Mouse (Mus musculus): ENCODE results near the gene Ccdc113. TPM values are rescaled to one million over a fixed set of nuclear protein-coding genes. Genes with fewer than 3 reads are reported as not detected.

Gene Ccdc113
- polyA plus RNA-seq, 2 experiments = 0.24 to 0.48 TPM

GRCm38 (mm10) chr8:95566809-95567208, 32.9 kb downstream of the Ccdc113 start:
- WGBS = 81% methylated on average over 6 of the region's 6 CpGs
- no peak overlapping the region for H3K9ac ChIP-seq (ENCODE audit: low read depth, low read length, severe bottlenecking)
- H3K9me3 ChIP-seq (ENCODE audit: control insufficient read depth, low read length) = 0 out of 2 replicates have a peak, but pooled peaks cover 3% of the 10 kb centered on the region
- DNase-seq (ENCODE audit: low spot score) = no peak
- no peak for TF ChIP-seq POLR2A (IDR thresholded peaks at IDR 0.05; ENCODE audit: borderline replicate concordance, extremely low read depth, insufficient read depth, insufficient read length)
- H3K4me2 ChIP-seq (replicated peaks; ENCODE audit: low read depth, low read length, severe bottlenecking) = no peak overlapping the region
- no peak overlapping the region for H3K4me3 ChIP-seq (replicated peaks; ENCODE audit: low read length)
- H3K27me3 ChIP-seq (ENCODE audit: control insufficient read depth, insufficient read depth, low read length) = no peaks in the 10 kb centered on the region
- no peaks in the 10 kb centered on the region; the same call in 1 of the 2 replicates for H3K4me1 ChIP-seq (ENCODE audit: control insufficient read depth, insufficient read depth, low read length)
- no peak for ATAC-seq (ENCODE audit: low FRiP score, low read depth)
- H3K36me3 ChIP-seq (ENCODE audit: control insufficient read depth, insufficient read depth, low read length) = no peaks in the 10 kb centered on the region
- no peak overlapping the region for H3K27ac ChIP-seq (replicated peaks; ENCODE audit: low read depth, low read length)

GRCm38 (mm10) chr8:95573146-95573545, 39.3 kb downstream of the Ccdc113 start:
- H3K27me3 ChIP-seq (ENCODE audit: control insufficient read depth, insufficient read depth, low read length) = no peaks in the 10 kb centered on the region
- no peaks in the 10 kb centered on the region for H3K36me3 ChIP-seq (ENCODE audit: control insufficient read depth, insufficient read depth, low read length)
- no peaks in the 10 kb centered on the region for H3K4me1 ChIP-seq (ENCODE audit: control insufficient read depth, insufficient read depth, low read length)
- DNase-seq (ENCODE audit: low spot score) (no peak), ATAC-seq (ENCODE audit: low FRiP score, low read depth) (no peak)
- H3K9me3 ChIP-seq (ENCODE audit: control insufficient read depth, low read length) = 0 out of 2 replicates have a peak, but pooled peaks cover 3% of the 10 kb centered on the region
- no peak for TF ChIP-seq POLR2A (IDR thresholded peaks at IDR 0.05; ENCODE audit: borderline replicate concordance, extremely low read depth, insufficient read depth, insufficient read length)
- H3K27ac ChIP-seq (replicated peaks; ENCODE audit: low read depth, low read length) = no peak overlapping the region
- no peak overlapping the region for H3K4me2 ChIP-seq (replicated peaks; ENCODE audit: low read depth, low read length, severe bottlenecking)
- H3K9ac ChIP-seq (ENCODE audit: low read depth, low read length, severe bottlenecking) = no peak overlapping the region
- H3K4me3 ChIP-seq (replicated peaks; ENCODE audit: low read length) = no peak overlapping the region
- WGBS = 86% methylated on average over 5 of the region's 5 CpGs

- 89% methylated on average over 10 of the region's 10 CpGs for WGBS
- no peaks in the 10 kb centered on the region for H3K4me1 ChIP-seq (ENCODE audit: control insufficient read depth, insufficient read depth, low read length)
- no peak for ATAC-seq (ENCODE audit: low FRiP score, low read depth)
- no peaks in the 10 kb centered on the region for H3K27me3 ChIP-seq (ENCODE audit: control insufficient read depth, insufficient read depth, low read length)
- H3K36me3 ChIP-seq (ENCODE audit: control insufficient read depth, insufficient read depth, low read length) = no peaks in the 10 kb centered on the region
- H3K4me3 ChIP-seq (replicated peaks; ENCODE audit: low read length) = no peak within 1 kb of the TSS
- H3K4me2 ChIP-seq (replicated peaks; ENCODE audit: low read depth, low read length, severe bottlenecking) = no peak within 1 kb of the TSS
- no peak within 1 kb of the TSS for H3K9ac ChIP-seq (ENCODE audit: low read depth, low read length, severe bottlenecking)
- H3K27ac ChIP-seq (replicated peaks; ENCODE audit: low read depth, low read length) = no peak within 1 kb of the TSS
- H3K9me3 ChIP-seq (ENCODE audit: control insufficient read depth, low read length) = no peaks in the 10 kb centered on the region
- no peak for DNase-seq (ENCODE audit: low spot score)
- no peak for TF ChIP-seq POLR2A (IDR thresholded peaks at IDR 0.05; ENCODE audit: borderline replicate concordance, extremely low read depth, insufficient read depth, insufficient read length)
Observed at GRCm38 (mm10) chr8:95576240-95576639, 42.4 kb downstream of the Ccdc113 start, which contains the start of gene Prss54. Gene Prss54 (minus strand): TSS chr8:95576340.

- 85% methylated on average over 1 of the region's 1 CpGs for WGBS
- no peak for ATAC-seq (ENCODE audit: low FRiP score, low read depth)
- TF ChIP-seq POLR2A (IDR thresholded peaks at IDR 0.05; ENCODE audit: borderline replicate concordance, extremely low read depth, insufficient read depth, insufficient read length) = no peak
Observed at GRCm38 (mm10) chr8:95587339-95587738, 53.5 kb downstream of the Ccdc113 start.

GRCm38 (mm10) chr8:95589282-95589681, 55.4 kb downstream of the Ccdc113 start:
- H3K4me2 ChIP-seq (replicated peaks; ENCODE audit: low read depth, low read length, severe bottlenecking) = no peak overlapping the region
- no peaks in the 10 kb centered on the region for H3K9me3 ChIP-seq (ENCODE audit: control insufficient read depth, low read length)
- WGBS = 64% methylated on average over 10 of the region's 10 CpGs
- DNase-seq (ENCODE audit: low spot score) (no peak), ATAC-seq (ENCODE audit: low FRiP score, low read depth) (no peak)
- H3K4me1 ChIP-seq (ENCODE audit: control insufficient read depth, insufficient read depth, low read length) = no peaks in the 10 kb centered on the region
- no peaks in the 10 kb centered on the region for H3K27me3 ChIP-seq (ENCODE audit: control insufficient read depth, insufficient read depth, low read length)
- no peak overlapping the region for H3K9ac ChIP-seq (ENCODE audit: low read depth, low read length, severe bottlenecking)
- H3K36me3 ChIP-seq (ENCODE audit: control insufficient read depth, insufficient read depth, low read length) = no peaks in the 10 kb centered on the region
- no peak for TF ChIP-seq POLR2A (IDR thresholded peaks at IDR 0.05; ENCODE audit: borderline replicate concordance, extremely low read depth, insufficient read depth, insufficient read length)
- no peak overlapping the region for H3K4me3 ChIP-seq (replicated peaks; ENCODE audit: low read length)
- no peak overlapping the region for H3K27ac ChIP-seq (replicated peaks; ENCODE audit: low read depth, low read length)

More at GRCm38 (mm10) chr8:95587339-95587738, 53.5 kb downstream of the Ccdc113 start:
- Histone ChIP-seq H3K27me3 (ENCODE audit: control insufficient read depth, insufficient read depth, low read length) (no peaks in the 10 kb centered on the region), H3K4me2 (replicated peaks; ENCODE audit: low read depth, low read length, severe bottlenecking) (no peak overlapping the region), H3K27ac (replicated peaks; ENCODE audit: low read depth, low read length) (no peak overlapping the region), H3K36me3 (ENCODE audit: control insufficient read depth, insufficient read depth, low read length) (no peaks in the 10 kb centered on the region), H3K9me3 (ENCODE audit: control insufficient read depth, low read length) (no peaks in the 10 kb centered on the region), H3K4me3 (replicated peaks; ENCODE audit: low read length) (no peak overlapping the region), H3K4me1 (ENCODE audit: control insufficient read depth, insufficient read depth, low read length) (no peaks in the 10 kb centered on the region), H3K9ac (ENCODE audit: low read depth, low read length, severe bottlenecking) (no peak overlapping the region)
- DNase-seq (ENCODE audit: low spot score) = no peak

DNA sequence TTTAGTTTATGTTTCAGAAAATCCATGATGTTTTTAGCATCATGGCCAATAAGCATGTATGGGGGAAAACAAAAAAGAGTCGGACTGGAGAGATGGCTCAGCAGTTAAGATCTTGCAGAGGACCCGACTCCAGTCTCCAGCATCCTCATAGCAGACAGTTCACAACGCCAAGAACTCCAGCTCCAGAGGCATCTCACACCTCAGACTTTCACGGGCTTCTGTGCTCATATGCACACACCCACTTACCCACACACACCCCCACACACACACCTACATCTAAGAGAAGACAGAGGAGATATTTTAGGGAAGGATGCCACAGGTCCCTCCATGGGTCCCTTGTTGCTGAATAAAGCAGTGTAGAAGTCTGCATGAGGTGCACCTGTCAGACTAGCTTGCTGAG, 56.7 kb downstream of the Ccdc113 start:
- ATAC-seq (ENCODE audit: low FRiP score, low read depth) (no peak), DNase-seq (ENCODE audit: low spot score) (no peak)
- Histone ChIP-seq H3K27me3 (ENCODE audit: control insufficient read depth, insufficient read depth, low read length) (no peaks in the 10 kb centered on the region), H3K9ac (ENCODE audit: low read depth, low read length, severe bottlenecking) (no peak overlapping the region), H3K4me1 (ENCODE audit: control insufficient read depth, insufficient read depth, low read length) (no peaks in the 10 kb centered on the region), H3K4me3 (replicated peaks; ENCODE audit: low read length) (no peak overlapping the region), H3K4me2 (replicated peaks; ENCODE audit: low read depth, low read length, severe bottlenecking) (no peak overlapping the region), H3K36me3 (ENCODE audit: control insufficient read depth, insufficient read depth, low read length) (no peaks in the 10 kb centered on the region), H3K27ac (replicated peaks; ENCODE audit: low read depth, low read length) (no peak overlapping the region), H3K9me3 (ENCODE audit: control insufficient read depth, low read length) (no peaks in the 10 kb centered on the region)
- TF ChIP-seq POLR2A (IDR thresholded peaks at IDR 0.05; ENCODE audit: borderline replicate concordance, extremely low read depth, insufficient read depth, insufficient read length) = no peak
- 72% methylated on average over 4 of the region's 4 CpGs for WGBS

Data from limb, embryonic 14.5 days (tissue).